Mouse (Mus musculus): ENCODE measurements at regions not wholly inside any gene's neighbourhood (a gene's known extent, or its start where the extent isn't known, plus 50 kb on each side); places are given as distances from the start of the nearest gene placed in this dataset.

DNA sequence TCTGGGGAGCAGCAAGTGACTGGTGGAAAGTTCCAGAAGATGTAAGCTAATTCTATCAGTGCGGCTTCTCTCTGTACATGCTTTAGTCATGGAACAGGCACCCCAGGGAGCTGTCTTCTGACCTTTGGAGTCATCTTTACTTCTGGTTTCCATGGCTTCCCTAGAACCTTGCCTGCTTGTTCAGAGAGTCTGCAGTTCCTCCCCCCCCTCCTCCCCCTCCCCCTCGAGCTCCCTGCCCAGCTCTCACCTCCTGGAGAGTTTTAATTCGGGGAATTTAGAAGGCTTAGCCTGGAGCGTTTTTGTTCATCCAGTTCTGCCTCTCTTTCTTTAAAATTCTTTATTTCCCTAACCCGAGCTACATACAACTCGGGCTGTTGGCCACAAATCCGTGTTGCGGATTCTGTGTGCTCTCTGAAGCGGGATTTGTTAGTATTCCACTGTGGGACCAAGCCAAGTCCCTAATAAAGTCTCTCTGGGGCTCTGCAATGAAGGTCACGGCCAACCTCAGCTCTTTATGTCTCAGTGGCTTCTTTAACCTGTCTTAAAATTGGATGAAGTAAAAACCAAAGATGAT is 414.6 kb upstream of the Mki67 start:
- no peaks in the 10 kb centered on the region for H3K36me3 ChIP-seq (ENCODE audit: insufficient read depth, low read length)
- peaks cover 19% of the 10 kb centered on the region for H3K4me1 ChIP-seq (ENCODE audit: insufficient read depth, low read length)
- 63% methylated on average over 10 of the region's 10 CpGs for WGBS
- H3K9ac ChIP-seq (replicated peaks; ENCODE audit: low read length): no peak overlapping the region
- no peaks in the 10 kb centered on the region for H3K27me3 ChIP-seq (ENCODE audit: insufficient read depth, low read length)
- ATAC-seq (ENCODE audit: low FRiP score, low TSS enrichment): no peak
- no peaks in the 10 kb centered on the region for H3K9me3 ChIP-seq (ENCODE audit: low read length)
- H3K27ac ChIP-seq (ENCODE audit: low read length): no peak overlapping the region
- no peak overlapping the region for H3K4me2 ChIP-seq (replicated peaks; ENCODE audit: low read depth, low read length)
- no peak overlapping the region for H3K4me3 ChIP-seq (ENCODE audit: low read length)

DNA sequence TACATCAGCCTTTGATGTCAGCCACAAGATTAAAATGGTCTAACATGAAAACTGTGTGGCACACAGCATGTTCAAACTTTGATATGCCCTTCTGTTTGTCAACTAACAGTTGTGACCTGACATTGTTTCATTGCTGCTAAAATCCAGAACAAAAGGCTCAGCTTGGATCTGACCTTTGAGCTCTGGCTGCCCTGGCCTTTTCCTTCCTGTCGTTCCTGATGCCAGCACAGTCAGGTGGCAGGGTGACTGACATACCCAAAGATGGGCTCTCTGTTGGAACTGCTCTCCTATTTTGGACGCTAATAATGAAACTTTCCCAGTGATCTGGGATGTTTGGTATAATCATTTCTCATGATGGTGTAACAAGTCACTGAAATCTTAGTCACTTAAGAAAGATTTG is 416.8 kb upstream of the Mki67 start:
- WGBS: 65% methylated on average over 2 of the region's 2 CpGs
- Histone ChIP-seq H3K9ac (replicated peaks; ENCODE audit: low read length) (no peak overlapping the region), H3K4me1 (ENCODE audit: insufficient read depth, low read length) (peaks cover 19% of the 10 kb centered on the region), H3K4me3 (ENCODE audit: low read length) (no peak overlapping the region), H3K36me3 (ENCODE audit: insufficient read depth, low read length) (no peaks in the 10 kb centered on the region), H3K4me2 (replicated peaks; ENCODE audit: low read depth, low read length) (no peak overlapping the region), H3K9me3 (ENCODE audit: low read length) (no peaks in the 10 kb centered on the region), H3K27me3 (ENCODE audit: insufficient read depth, low read length) (no peaks in the 10 kb centered on the region), H3K27ac (ENCODE audit: low read length) (no peak overlapping the region)
- ATAC-seq (ENCODE audit: low FRiP score, low TSS enrichment): no peak

DNA sequence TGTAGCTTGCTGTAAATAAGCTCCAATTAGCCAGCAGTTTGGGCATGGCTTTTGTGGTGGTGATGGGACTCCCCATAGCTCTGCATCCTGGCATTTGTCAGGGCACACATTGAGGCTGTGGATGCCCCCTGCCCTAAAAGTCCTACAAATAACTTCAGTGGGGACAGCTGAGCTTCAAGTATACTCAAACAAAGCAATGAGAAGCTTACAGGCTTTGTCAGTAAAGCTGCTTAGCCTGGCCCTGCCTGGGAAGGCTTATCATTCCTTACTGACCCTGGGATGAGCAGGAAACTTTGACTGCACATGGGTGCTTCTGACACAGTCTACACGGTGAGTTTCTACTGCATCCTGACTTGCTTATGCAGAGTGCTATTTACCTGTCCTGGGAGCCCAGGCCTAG is 420.5 kb upstream of the Mki67 start:
- Histone ChIP-seq H3K4me3 (ENCODE audit: low read length) (no peak overlapping the region), H3K4me2 (replicated peaks; ENCODE audit: low read depth, low read length) (no peak overlapping the region), H3K9me3 (ENCODE audit: low read length) (no peaks in the 10 kb centered on the region), H3K4me1 (ENCODE audit: insufficient read depth, low read length) (no peaks in the 10 kb centered on the region), H3K9ac (replicated peaks; ENCODE audit: low read length) (no peak overlapping the region), H3K27ac (ENCODE audit: low read length) (no peak overlapping the region), H3K36me3 (ENCODE audit: insufficient read depth, low read length) (no peaks in the 10 kb centered on the region), H3K27me3 (ENCODE audit: insufficient read depth, low read length) (no peaks in the 10 kb centered on the region)
- ATAC-seq (ENCODE audit: low FRiP score, low TSS enrichment): no peak
- WGBS: 81% methylated on average over 1 of the region's 1 CpGs

DNA sequence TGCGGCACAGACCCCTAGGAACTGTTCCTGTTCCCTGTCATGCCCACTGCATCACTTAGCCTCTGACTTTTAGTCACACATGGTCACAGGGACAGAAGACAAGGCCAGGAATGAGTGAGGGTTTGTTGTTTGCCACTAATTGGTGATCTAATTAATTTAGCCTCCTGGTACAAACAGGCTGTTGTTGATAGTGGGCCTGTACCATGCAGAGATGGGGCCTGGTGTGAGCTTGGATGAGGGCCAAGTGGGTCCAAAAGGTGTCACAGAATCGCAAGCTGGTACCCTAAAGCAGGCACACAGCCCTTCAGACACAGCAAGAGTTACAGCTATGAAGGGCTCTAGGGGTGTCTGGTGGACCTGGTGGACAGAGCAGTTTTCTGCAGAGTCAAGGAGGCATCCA is 421.2 kb upstream of the Mki67 start:
- ATAC-seq (ENCODE audit: low FRiP score, low TSS enrichment): no peak
- Histone ChIP-seq H3K36me3 (ENCODE audit: insufficient read depth, low read length) (no peaks in the 10 kb centered on the region), H3K4me1 (ENCODE audit: insufficient read depth, low read length) (no peaks in the 10 kb centered on the region), H3K9ac (replicated peaks; ENCODE audit: low read length) (no peak overlapping the region), H3K4me3 (ENCODE audit: low read length) (no peak overlapping the region), H3K9me3 (ENCODE audit: low read length) (no peaks in the 10 kb centered on the region), H3K4me2 (replicated peaks; ENCODE audit: low read depth, low read length) (no peak overlapping the region), H3K27ac (ENCODE audit: low read length) (no peak overlapping the region), H3K27me3 (ENCODE audit: insufficient read depth, low read length) (no peaks in the 10 kb centered on the region)
- 91% methylated on average over 2 of the region's 2 CpGs for WGBS

DNA sequence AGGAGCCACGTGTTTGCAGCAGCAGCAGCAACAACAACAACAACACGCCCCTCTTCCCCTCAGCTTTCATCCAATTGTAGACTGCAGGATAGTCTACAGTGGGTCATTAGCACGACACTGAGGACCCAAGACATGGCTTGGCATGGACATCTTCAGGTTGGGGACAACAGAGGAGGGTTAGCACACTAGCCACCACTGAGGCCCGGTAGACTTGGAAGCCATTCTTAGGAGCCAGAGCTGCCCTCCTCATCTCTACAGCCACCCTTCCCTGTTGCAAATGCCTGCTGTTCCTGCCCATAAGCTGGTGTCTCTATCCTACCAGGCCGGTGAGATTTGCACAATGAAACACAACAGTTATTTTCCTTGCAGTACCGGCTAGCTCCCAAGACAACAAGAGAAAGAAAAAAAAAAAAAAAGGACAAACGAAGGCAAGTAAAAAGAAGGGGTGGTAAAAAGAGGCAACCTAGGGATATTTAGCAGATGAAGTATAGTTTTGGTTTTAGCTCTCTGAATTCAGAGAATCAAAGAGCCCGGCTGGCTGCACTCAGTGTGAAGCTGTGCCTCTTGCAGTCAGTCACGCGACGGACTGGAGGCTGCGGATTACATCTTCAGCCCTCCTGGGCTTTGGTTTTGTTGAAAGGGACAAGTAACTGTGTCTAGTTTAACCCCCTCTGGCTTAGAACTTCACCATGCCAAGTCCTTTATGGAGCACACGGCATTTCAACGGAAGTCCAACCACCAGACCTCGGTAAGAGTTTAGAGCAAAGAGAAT is 421.9 kb upstream of the Mki67 start:
- no peak overlapping the region for H3K27ac ChIP-seq (ENCODE audit: low read length)
- no peaks in the 10 kb centered on the region for H3K9me3 ChIP-seq (ENCODE audit: low read length)
- no peaks in the 10 kb centered on the region for H3K4me1 ChIP-seq (ENCODE audit: insufficient read depth, low read length)
- H3K36me3 ChIP-seq (ENCODE audit: insufficient read depth, low read length): no peaks in the 10 kb centered on the region
- no peaks in the 10 kb centered on the region for H3K27me3 ChIP-seq (ENCODE audit: insufficient read depth, low read length)
- H3K9ac ChIP-seq (replicated peaks; ENCODE audit: low read length): no peak overlapping the region
- WGBS: 75% methylated on average over 15 of the region's 15 CpGs
- no peak overlapping the region for H3K4me3 ChIP-seq (ENCODE audit: low read length)
- ATAC-seq (ENCODE audit: low FRiP score, low TSS enrichment): no peak
- H3K4me2 ChIP-seq (replicated peaks; ENCODE audit: low read depth, low read length): no peak overlapping the region

DNA sequence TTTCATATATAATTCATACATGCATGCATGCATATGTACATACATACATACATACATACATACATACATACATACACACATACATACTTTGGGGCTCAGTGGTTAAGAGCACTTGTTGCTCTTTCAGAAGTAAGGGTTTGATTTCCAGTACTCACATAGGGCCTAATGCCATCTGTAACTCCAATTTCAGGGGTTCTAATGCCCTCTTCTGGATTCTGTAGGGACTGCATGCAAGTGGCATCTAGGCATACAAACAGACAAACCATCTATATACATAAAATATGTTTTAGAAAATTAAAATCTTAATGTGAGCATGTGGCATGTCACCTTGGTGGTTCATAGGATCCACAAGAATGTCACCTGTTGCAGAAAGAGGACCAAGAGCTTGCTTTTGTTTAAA is 426.7 kb upstream of the Mki67 start:
- Histone ChIP-seq H3K4me2 (replicated peaks; ENCODE audit: low read depth, low read length) (no peak overlapping the region), H3K27me3 (ENCODE audit: insufficient read depth, low read length) (no peaks in the 10 kb centered on the region), H3K9me3 (ENCODE audit: low read length) (no peaks in the 10 kb centered on the region), H3K4me3 (ENCODE audit: low read length) (no peak overlapping the region), H3K9ac (replicated peaks; ENCODE audit: low read length) (no peak overlapping the region), H3K27ac (ENCODE audit: low read length) (no peak overlapping the region), H3K36me3 (ENCODE audit: insufficient read depth, low read length) (no peaks in the 10 kb centered on the region), H3K4me1 (ENCODE audit: insufficient read depth, low read length) (no peaks in the 10 kb centered on the region)
- ATAC-seq (ENCODE audit: low FRiP score, low TSS enrichment): no peak

DNA sequence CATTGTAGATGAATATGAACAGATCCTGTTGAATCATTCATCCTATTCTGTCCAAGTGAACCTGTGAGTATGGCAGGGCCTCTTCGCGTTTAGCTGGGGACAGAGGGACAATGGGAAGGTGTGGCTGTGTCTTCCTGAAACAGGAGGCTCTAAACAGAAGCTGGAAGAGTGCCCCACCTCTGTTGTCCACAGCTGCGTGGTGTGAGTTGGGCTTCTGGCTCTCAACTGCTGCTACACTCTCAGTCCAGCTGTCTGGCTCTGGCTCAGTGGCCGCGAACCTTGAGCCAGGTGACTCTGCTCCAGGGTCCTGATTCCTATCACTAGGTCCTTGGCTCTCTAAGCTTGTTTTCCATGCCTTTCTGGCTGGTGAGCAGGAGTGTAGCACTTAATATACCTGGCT is 434.0 kb upstream of the Mki67 start:
- WGBS: 58% methylated on average over 5 of the region's 5 CpGs

DNA sequence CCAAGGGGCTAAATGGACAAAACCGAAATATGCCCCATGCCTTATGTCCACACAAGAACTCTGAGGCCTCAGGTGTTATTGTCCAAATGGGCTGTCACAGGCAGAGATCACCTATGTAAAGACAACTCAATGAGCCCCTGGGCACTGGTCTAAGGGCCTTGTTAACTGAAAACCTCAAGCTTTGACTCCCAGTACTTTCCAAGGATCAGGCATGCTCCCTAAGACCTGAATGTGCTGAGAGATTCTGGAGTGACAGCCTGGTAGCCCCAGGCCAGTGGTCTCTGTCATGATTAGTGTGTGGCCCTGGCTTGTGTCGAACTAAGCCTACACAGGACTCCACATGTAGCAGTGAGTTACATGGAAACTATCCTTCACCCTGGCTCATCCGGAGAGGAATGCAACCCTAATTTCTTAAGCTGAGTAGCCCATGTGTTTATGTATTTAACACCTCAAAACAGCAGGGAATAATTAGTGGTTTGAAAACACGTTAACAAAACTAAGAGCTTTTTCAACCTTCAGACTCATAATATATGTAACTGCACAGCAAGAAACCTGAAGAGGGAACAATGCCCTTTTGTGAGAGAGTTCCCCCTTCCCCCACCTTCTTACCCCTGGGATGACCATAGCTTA is 435.3 kb upstream of the Mki67 start:
- Histone ChIP-seq H3K4me1 (ENCODE audit: insufficient read depth, low read length) (0 out of 2 replicates have a peak, but pooled peaks cover 3% of the 10 kb centered on the region), H3K9me3 (ENCODE audit: low read length) (no peaks in the 10 kb centered on the region), H3K9ac (replicated peaks; ENCODE audit: low read length) (no peak overlapping the region), H3K36me3 (ENCODE audit: insufficient read depth, low read length) (no peaks in the 10 kb centered on the region), H3K27ac (ENCODE audit: low read length) (no peak overlapping the region), H3K27me3 (ENCODE audit: insufficient read depth, low read length) (no peaks in the 10 kb centered on the region), H3K4me2 (replicated peaks; ENCODE audit: low read depth, low read length) (no peak overlapping the region), H3K4me3 (ENCODE audit: low read length) (no peak overlapping the region)
- WGBS: 72% methylated on average over 4 of the region's 4 CpGs
- no peak for ATAC-seq (ENCODE audit: low FRiP score, low TSS enrichment)

More for the DNA sequence above, 434.0 kb upstream of the Mki67 start:
- no peak for ATAC-seq (ENCODE audit: low FRiP score, low TSS enrichment)
- Histone ChIP-seq H3K27me3 (ENCODE audit: insufficient read depth, low read length) (no peaks in the 10 kb centered on the region), H3K4me1 (ENCODE audit: insufficient read depth, low read length) (0 out of 2 replicates have a peak, but pooled peaks cover 3% of the 10 kb centered on the region), H3K36me3 (ENCODE audit: insufficient read depth, low read length) (no peaks in the 10 kb centered on the region), H3K27ac (ENCODE audit: low read length) (no peak overlapping the region), H3K4me2 (replicated peaks; ENCODE audit: low read depth, low read length) (no peak overlapping the region), H3K9me3 (ENCODE audit: low read length) (no peaks in the 10 kb centered on the region), H3K9ac (replicated peaks; ENCODE audit: low read length) (no peak overlapping the region), H3K4me3 (ENCODE audit: low read length) (no peak overlapping the region)

DNA sequence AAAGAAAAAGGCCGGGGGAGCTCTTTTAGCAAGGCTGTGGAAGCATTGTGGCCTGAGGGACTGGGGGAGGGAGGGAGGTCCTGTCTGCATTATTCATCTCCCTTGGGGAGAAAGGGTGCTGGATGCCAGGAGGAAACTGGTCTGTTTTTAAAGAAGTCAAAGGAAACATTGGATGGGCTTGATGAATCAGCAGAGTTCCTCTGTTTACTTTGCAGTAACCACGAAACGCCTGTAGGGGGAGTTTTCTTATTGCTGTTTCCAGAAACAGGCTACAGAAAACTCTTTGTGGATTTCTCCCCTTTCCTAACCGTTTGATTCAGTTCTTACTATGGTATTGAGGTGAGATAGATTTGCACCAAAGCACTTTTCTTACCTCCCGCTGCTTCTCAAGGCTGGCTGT is 436.3 kb upstream of the Mki67 start:
- WGBS: 30% methylated on average over 5 of the region's 5 CpGs
- H3K9ac ChIP-seq (replicated peaks; ENCODE audit: low read length): no peak overlapping the region
- no peak for ATAC-seq (ENCODE audit: low FRiP score, low TSS enrichment)
- no peaks in the 10 kb centered on the region for H3K9me3 ChIP-seq (ENCODE audit: low read length)
- H3K27ac ChIP-seq (ENCODE audit: low read length): no peak overlapping the region
- H3K4me1 ChIP-seq (ENCODE audit: insufficient read depth, low read length): 0 out of 2 replicates have a peak, but pooled peaks cover 3% of the 10 kb centered on the region
- H3K4me2 ChIP-seq (replicated peaks; ENCODE audit: low read depth, low read length): no peak overlapping the region
- H3K27me3 ChIP-seq (ENCODE audit: insufficient read depth, low read length): no peaks in the 10 kb centered on the region
- no peaks in the 10 kb centered on the region for H3K36me3 ChIP-seq (ENCODE audit: insufficient read depth, low read length)
- no peak overlapping the region for H3K4me3 ChIP-seq (ENCODE audit: low read length)

DNA sequence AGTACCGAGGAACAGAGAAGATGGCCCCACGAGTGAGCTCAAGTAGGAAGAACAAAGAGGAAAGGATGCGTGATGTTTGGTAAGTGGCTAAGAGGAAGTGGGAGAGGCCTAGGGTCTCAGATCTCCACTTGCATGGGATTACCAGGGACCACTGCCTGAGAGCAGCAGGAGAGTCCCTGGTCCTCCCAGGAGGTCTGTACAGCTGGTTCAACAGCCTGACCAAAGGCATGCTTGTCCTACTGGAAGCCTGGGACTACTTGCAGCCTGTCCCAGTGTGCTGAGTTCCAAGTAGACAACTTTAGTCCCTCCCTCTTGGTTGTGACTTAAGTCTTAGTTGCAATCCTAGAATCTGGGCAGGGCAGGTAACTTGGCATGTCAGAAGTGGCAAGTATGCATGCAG is 437.5 kb upstream of the Mki67 start:
- Histone ChIP-seq H3K9ac (replicated peaks; ENCODE audit: low read length) (no peak overlapping the region; the same call in 1 of the 2 replicates), H3K4me3 (ENCODE audit: low read length) (no peak overlapping the region), H3K27me3 (ENCODE audit: insufficient read depth, low read length) (no peaks in the 10 kb centered on the region), H3K36me3 (ENCODE audit: insufficient read depth, low read length) (no peaks in the 10 kb centered on the region), H3K9me3 (ENCODE audit: low read length) (no peaks in the 10 kb centered on the region), H3K4me1 (ENCODE audit: insufficient read depth, low read length) (0 out of 2 replicates have a peak, but pooled peaks cover 3% of the 10 kb centered on the region), H3K27ac (ENCODE audit: low read length) (no peak overlapping the region), H3K4me2 (replicated peaks; ENCODE audit: low read depth, low read length) (no peak overlapping the region)
- ATAC-seq (ENCODE audit: low FRiP score, low TSS enrichment): no peak
- WGBS: 82% methylated on average over 3 of the region's 3 CpGs

Measured in kidney, embryonic 16.5 days (tissue).